Mouse (Mus musculus) CH12.LX (cell line): ENCODE data around the gene Prkg1. TPM values are rescaled to one million over a fixed set of nuclear protein-coding genes. Genes with fewer than 3 reads are reported as not detected.

Experiments
- DNase-seq: peaks from one replicate; pipeline ENCODE4 v3.0.0-alpha.2; 2013; ENCODE audit errors: extremely low read depth
- H3K27ac ChIP-seq: 2 replicates; pipeline ENCODE4 v1.5.1; 2012; ENCODE audit warnings: low read depth, mild to moderate bottlenecking, control low read depth, moderate library complexity; ENCODE audit not compliant: insufficient read depth
- H3K27me3 ChIP-seq: replicated peaks from 2 replicates; pipeline ENCODE3; 2012; ENCODE audit warnings: inconsistent platforms
- H3K36me3 ChIP-seq, 2 experiments: replicated peaks in 1 of 2; 2 replicates each; pipeline versions ENCODE3 to v1.6.1; 2012; ENCODE audit warnings: inconsistent platforms in 1 of 2, low read length in 1 of 2, mild to moderate bottlenecking in 1 of 2, mixed read lengths in 1 of 2, moderate library complexity in 1 of 2; ENCODE audit not compliant: control insufficient read depth in 1 of 2, insufficient read depth in 1 of 2
- H3K4me1 ChIP-seq, 2 experiments: 2 replicates each; pipeline ENCODE4 v1.6.1; 2012; ENCODE audit warnings: inconsistent platforms in 1 of 2, moderate library complexity in 1 of 2; ENCODE audit not compliant: insufficient read depth in 2 of 2, control insufficient read depth in 1 of 2
- H3K4me2 ChIP-seq: 2 replicates; pipeline ENCODE4 v1.6.1; 2012; ENCODE audit warnings: low read depth, mild to moderate bottlenecking, control low read depth; ENCODE audit not compliant: poor library complexity, insufficient read depth, severe bottlenecking
- H3K4me3 ChIP-seq, 3 experiments: fragments of 150-350 bp in 1 of 3; sonication (generic) in 1 of 3; replicated peaks in 1 of 3; 2 replicates each; pipeline versions ENCODE3 to v1.5.1; 2011 to 2012; ENCODE audit warnings: low read depth in 2 of 3, low read length in 2 of 3, mild to moderate bottlenecking in 2 of 3, moderate library complexity in 2 of 3, control low read depth in 1 of 3, improper control_type of control experiment in 1 of 3, inconsistent platforms in 1 of 3, mixed read lengths in 1 of 3; ENCODE audit not compliant: poor library complexity in 1 of 3
- H3K79me2 ChIP-seq: replicated peaks from 2 replicates; pipeline ENCODE4 v1.6.1; 2012; ENCODE audit warnings: mild to moderate bottlenecking, moderate library complexity; ENCODE audit not compliant: control insufficient read depth, poor library complexity, insufficient read depth, severe bottlenecking; ENCODE audit errors: extremely low read depth
- H3K9ac ChIP-seq: 2 replicates; pipeline ENCODE4 v1.6.1; 2012; ENCODE audit warnings: low read depth, mild to moderate bottlenecking, control low read depth, moderate library complexity; ENCODE audit not compliant: insufficient read depth
- H3K9me3 ChIP-seq: replicated peaks from 2 replicates; pipeline ENCODE3; 2012; ENCODE audit warnings: low read length, inconsistent platforms, mixed read lengths
- CHD1 ChIP-seq: IDR thresholded peaks from 2 replicates; pipeline ENCODE4 v1.6.1; 2012; ENCODE audit warnings: low read depth, low read length, improper control_type of control experiment, inconsistent platforms
- CTCF ChIP-seq, 2 experiments: IDR thresholded peaks in 1 of 2; conservative IDR thresholded peaks in 1 of 2; 2 replicates each; pipeline ENCODE4 v1.5.1; 2011 to 2012; ENCODE audit warnings: low read depth in 2 of 2, low read length in 2 of 2, improper control_type of control experiment in 1 of 2, inconsistent platforms in 1 of 2, mild to moderate bottlenecking in 1 of 2, moderate library complexity in 1 of 2
- ETS1 ChIP-seq: conservative IDR thresholded peaks from 2 replicates; pipeline ENCODE4 v1.6.1; 2012; ENCODE audit warnings: low read depth, mild to moderate bottlenecking, inconsistent platforms, low read length, improper control_type of control experiment, moderate library complexity
- HCFC1 ChIP-seq: IDR thresholded peaks from 2 replicates; pipeline ENCODE4 v1.6.1; 2012; ENCODE audit warnings: low read depth, mild to moderate bottlenecking, inconsistent platforms, low read length, improper control_type of control experiment
- KAT2A ChIP-seq: IDR thresholded peaks from 2 replicates; pipeline ENCODE4 v1.6.1; 2012; ENCODE audit warnings: low read length, improper control_type of control experiment, inconsistent platforms; ENCODE audit not compliant: insufficient replicate concordance
- MAFK ChIP-seq: IDR thresholded peaks from 2 replicates; pipeline ENCODE4 v1.6.1; 2011; ENCODE audit warnings: low read length, improper control_type of control experiment; ENCODE audit not compliant: insufficient replicate concordance
- MAX ChIP-seq: IDR thresholded peaks from 2 replicates; pipeline ENCODE4 v1.6.1; 2011; ENCODE audit warnings: low read length, improper control_type of control experiment
- MEF2A ChIP-seq: IDR thresholded peaks from 2 replicates; pipeline ENCODE4 v1.6.1; 2014; ENCODE audit warnings: low read depth, mild to moderate bottlenecking, inconsistent platforms, low read length, improper control_type of control experiment, borderline replicate concordance
- MXI1 ChIP-seq: IDR thresholded peaks from 2 replicates; pipeline ENCODE4 v1.6.1; 2011; ENCODE audit warnings: mild to moderate bottlenecking, low read depth, low read length, improper control_type of control experiment
- MYC ChIP-seq: IDR thresholded peaks from 2 replicates; pipeline ENCODE4 v1.6.1; 2011; ENCODE audit warnings: low read depth, mild to moderate bottlenecking, improper control_type of control experiment, low read length
- POLR2A ChIP-seq: IDR thresholded peaks from 2 replicates; pipeline ENCODE4 v1.6.1; 2011; ENCODE audit warnings: low read depth, mild to moderate bottlenecking, improper control_type of control experiment, low read length
- POLR2AphosphoS2 ChIP-seq: IDR thresholded peaks from 2 replicates; pipeline ENCODE4 v1.6.1; 2011; ENCODE audit warnings: low read depth, low read length, improper control_type of control experiment
- SMC3 ChIP-seq: IDR thresholded peaks from 2 replicates; pipeline ENCODE4 v1.6.1; 2011; ENCODE audit warnings: low read depth, low read length, improper control_type of control experiment
- TBP ChIP-seq: conservative IDR thresholded peaks from 2 replicates; pipeline ENCODE4 v1.6.1; 2011; ENCODE audit warnings: low read depth, low read length, improper control_type of control experiment
- TCF12 ChIP-seq: IDR thresholded peaks from 2 replicates; pipeline ENCODE4 v1.6.1; 2014; ENCODE audit warnings: low read depth, mild to moderate bottlenecking, inconsistent platforms, low read length, improper control_type of control experiment
- UBTF ChIP-seq: IDR thresholded peaks from 2 replicates; pipeline ENCODE4 v1.6.1; 2012; ENCODE audit warnings: low read depth, mild to moderate bottlenecking, inconsistent platforms, low read length, improper control_type of control experiment, moderate library complexity
- USF1 ChIP-seq: IDR thresholded peaks from 2 replicates; pipeline ENCODE4 v1.6.1; 2014; ENCODE audit warnings: low read depth, mild to moderate bottlenecking, inconsistent platforms, low read length, improper control_type of control experiment
- USF2 ChIP-seq: conservative IDR thresholded peaks from 2 replicates; pipeline ENCODE4 v1.6.1; 2011; ENCODE audit warnings: low read depth, low read length, improper control_type of control experiment
- ZKSCAN1 ChIP-seq: IDR thresholded peaks from 2 replicates; pipeline ENCODE4 v1.6.1; 2012; ENCODE audit warnings: low read depth, inconsistent platforms, low read length, improper control_type of control experiment, borderline replicate concordance
- ZMIZ1 ChIP-seq: IDR thresholded peaks from 2 replicates; pipeline ENCODE4 v1.6.1; 2012; ENCODE audit warnings: low read depth, mild to moderate bottlenecking, inconsistent platforms, low read length, improper control_type of control experiment
- dilution Hi-C: fragments of 300-500 bp; cut with MboI; formaldehyde crosslinking; loops from 2 replicates; pipeline ENCODE4 v1.14.3; 2020; ENCODE audit warnings: low sequenced_read_pairs; ENCODE audit not compliant: extremely low pct_unique_long_range_greater_than_20kb, extremely low pct_ligation_motif_present
- in situ Hi-C: fragments of 300-500 bp; cut with MboI; formaldehyde crosslinking; loops from 3 replicates; pipeline ENCODE4 v1.14.3; 2019; ENCODE audit warnings: low sequenced_read_pairs, low pct_ligation_motif_present, low pct_unique_long_range_greater_than_20kb, mixed read lengths
- polyA plus RNA-seq: library from polyadenylated mRNA; unstranded; fragments of >175 nt; gene quantifications from 2 replicates; pipeline ENCODE4 v1.2.1, GENCODE M21; 2012; ENCODE audit warnings: low read depth; ENCODE audit not compliant: insufficient read length
- total RNA-seq, 2 experiments: library from RNA; depleted of rRNA; stranded (reverse); fragments of 300-350 nt in 1 of 2; fragments of >200 nt in 1 of 2; gene quantifications; 2 replicates each; pipeline ENCODE4 v1.2.3; 2012 to 2014

The Prkg1 gene
- total and polyA plus RNA-seq, 3 experiments, result not detected

GRCm38 (mm10) chr19:31291231-31291630 is 473.6 kb downstream of the Prkg1 start:
- H3K9ac ChIP-seq, result no peak overlapping the region
- no peaks in the 10 kb centered on the region for H3K9me3 ChIP-seq
- TF ChIP-seq USF1, result no peak
- no peak for TF ChIP-seq MXI1
- H3K27me3 ChIP-seq, result no peaks in the 10 kb centered on the region
- no peak overlapping the region for H3K27ac ChIP-seq
- dilution Hi-C loops (no loop called here), in situ Hi-C loops (no loop called here)
- H3K4me3 ChIP-seq, result no peak overlapping the region
- no peak overlapping the region for H3K4me2 ChIP-seq
- DNase-seq, result no peak
- H3K79me2 ChIP-seq, result no peaks in the 10 kb centered on the region
- no peaks in the 10 kb centered on the region for H3K36me3 ChIP-seq
- H3K4me1 ChIP-seq, result no peaks in the 10 kb centered on the region

DNA sequence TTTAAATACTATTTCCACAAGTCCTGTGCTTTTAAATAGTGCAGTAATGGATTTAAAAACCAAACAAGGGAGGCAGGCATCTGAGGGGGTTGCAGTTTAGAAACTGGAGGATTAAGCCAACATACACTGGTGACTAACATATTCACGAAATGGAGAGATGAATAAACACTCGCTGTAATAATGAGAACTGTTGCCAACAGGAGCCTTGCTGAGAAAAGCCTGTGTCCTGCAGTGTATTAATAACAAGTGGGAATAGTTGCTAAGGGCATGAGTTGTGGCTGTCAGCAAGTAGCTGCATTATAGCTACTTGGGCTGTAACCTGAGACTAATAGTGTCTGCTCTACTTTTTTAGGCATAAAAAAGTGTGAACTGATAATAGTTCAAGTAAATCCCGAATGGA is 480.3 kb downstream of the Prkg1 start:
- no peak for TF ChIP-seq MEF2A
- no peak for TF ChIP-seq CHD1
- no peak for TF ChIP-seq TCF12
- no peak for TF ChIP-seq HCFC1
- no peak for TF ChIP-seq ZKSCAN1
- TF ChIP-seq ETS1, result no peak
- Histone ChIP-seq H3K27me3 (no peaks in the 10 kb centered on the region), H3K4me3 (no peak overlapping the region), H3K9ac (no peak overlapping the region), H3K27ac (no peak overlapping the region), H3K4me1 (no peaks in the 10 kb centered on the region), H3K9me3 (no peaks in the 10 kb centered on the region), H3K4me2 (no peak overlapping the region), H3K36me3 (no peaks in the 10 kb centered on the region), H3K79me2 (no peaks in the 10 kb centered on the region)
- dilution Hi-C loops, result no loop called here
- no peak for DNase-seq
- in situ Hi-C loops, result no loop called here

DNA sequence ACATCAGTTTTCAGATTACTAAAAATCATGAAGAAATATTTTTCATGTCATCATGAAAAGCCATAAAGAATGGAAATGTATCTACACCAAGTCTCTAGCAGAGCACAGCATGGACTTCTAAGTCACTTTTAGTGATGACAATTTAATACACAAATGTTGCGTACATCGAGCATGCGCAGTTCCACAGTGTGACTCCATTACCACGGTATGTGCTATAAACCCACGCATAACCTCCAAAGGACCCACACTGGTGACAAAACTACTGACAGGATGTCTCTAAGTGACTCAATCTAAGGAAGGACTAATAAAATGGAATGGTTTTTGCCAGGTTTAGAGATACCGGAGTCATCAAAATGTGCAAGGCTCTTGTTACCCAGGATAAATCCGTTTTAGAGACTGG is 480.7 kb downstream of the Prkg1 start:
- in situ Hi-C loops (no loop called here), dilution Hi-C loops (no loop called here)
- Histone ChIP-seq H3K27ac (no peak overlapping the region), H3K4me3 (no peak overlapping the region), H3K9ac (no peak overlapping the region), H3K4me2 (no peak overlapping the region), H3K27me3 (no peaks in the 10 kb centered on the region), H3K9me3 (no peaks in the 10 kb centered on the region), H3K4me1 (no peaks in the 10 kb centered on the region), H3K36me3 (no peaks in the 10 kb centered on the region), H3K79me2 (no peaks in the 10 kb centered on the region)
- TF ChIP-seq MYC, result no peak
- TF ChIP-seq CTCF (conservative IDR thresholded peaks at IDR 0.05 in 1 of 2, IDR thresholded peaks at IDR 0.05 in 1 of 2; ENCODE audit: low read depth in 2 of 2, low read length in 2 of 2), result no peak
- TF ChIP-seq MXI1, result no peak
- no peak for TF ChIP-seq POLR2AphosphoS2
- TF ChIP-seq MAFK, result no peak
- TF ChIP-seq ZMIZ1, result no peak
- no peak for TF ChIP-seq UBTF
- TF ChIP-seq USF2, result no peak
- no peak for TF ChIP-seq KAT2A
- TF ChIP-seq POLR2A, result no peak
- TF ChIP-seq SMC3, result no peak
- TF ChIP-seq MEF2A, result no peak
- no peak for TF ChIP-seq MAX
- no peak for TF ChIP-seq TBP
- no peak for DNase-seq
